9 mouse cellular contexts compared by ENCODE assay signal in the genomic region with DNA sequence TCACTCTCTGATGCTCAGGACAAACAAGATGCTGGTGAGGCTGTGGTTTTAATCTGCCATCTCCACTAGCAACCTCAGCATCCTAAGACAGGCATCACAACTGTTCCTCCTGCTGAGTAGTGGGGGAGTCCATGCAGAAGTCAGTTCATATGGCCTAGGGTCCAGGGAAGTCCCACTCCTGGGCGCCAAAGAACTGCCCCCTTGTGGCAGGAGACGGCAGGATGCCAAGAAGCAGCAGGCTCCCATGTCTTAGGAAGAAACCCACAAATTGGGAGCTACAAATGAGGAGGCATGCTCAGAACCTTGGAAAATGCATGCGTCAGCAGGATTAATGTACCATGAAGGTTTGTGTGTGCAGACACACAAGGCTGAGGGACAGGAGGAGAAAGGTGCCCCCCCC. TPM values are rescaled to one million over a fixed set of nuclear protein-coding genes. Genes with fewer than 3 reads are reported as not detected.
DNase-seq lines count a peak whose midpoint lies in the region; ATAC-seq and TF ChIP-seq lines count a peak whose summit lies in the region.
"Had no signal": no experiment of that assay in that cellular context is flagged by ENCODE, and none has a peak within 500 bp of the region (broad histone marks: within the 10 kb centered on the region; RNA-seq: fewer than 3 reads in every experiment).

No protein-coding gene starts in this region.

- 0 out of 2 replicates have a peak, but pooled peaks have one; percentile 19 for TF ChIP-seq CTCF in lung, adult 2 months (IDR thresholded peaks at IDR 0.05; ENCODE audit: insufficient read depth, low read length)

- H3K4me3 ChIP-seq in lung, adult 2 months (replicated peaks; ENCODE audit: extremely low read depth, low read depth, low read length): no peak overlapping the region

- DNase-seq in CD4-positive, CD25-positive, alpha-beta regulatory T cell, adult 2 months (ENCODE audit: low read depth, low spot score): peak; percentile 23
- peak; percentile 19 for DNase-seq in lung, adult 2 months
- DNase-seq in lung, postnatal 25 days (ENCODE audit: low spot score): no peak
- DNase-seq in kidney, postnatal 10 days: peak; percentile 64
- peak; percentile 8 for DNase-seq in splenic B cell, adult 2 months (ENCODE audit: low read depth, low spot score)
- no peak for DNase-seq in frontal cortex, postnatal 10 days (ENCODE audit: low spot score in 2 of 2)
- DNase-seq: cerebellum, adult 11 months had no signal

- H3K27me3 ChIP-seq in splenic B cell, adult 2 months (ENCODE audit: control insufficient read depth, insufficient read depth, low read length, poor library complexity, severe bottlenecking): no peaks in the 10 kb centered on the region

- no peak for TF ChIP-seq POLR2A in lung, adult 2 months (IDR thresholded peaks at IDR 0.05; ENCODE audit: borderline replicate concordance, extremely low read depth, low read depth, low read length)

- no peak for ATAC-seq in CD4-positive, CD25-positive, alpha-beta regulatory T cell, adult 4 months
- no peak for ATAC-seq in cerebellum, adult (ENCODE audit: insufficient number of reproducible peaks, low FRiP score, low TSS enrichment)

- no peaks in the 10 kb centered on the region for H3K4me1 ChIP-seq in lung, adult 2 months (ENCODE audit: control insufficient read depth, insufficient read depth, low read length)

- no peaks in the 10 kb centered on the region for H3K36me3 ChIP-seq in splenic B cell, adult 2 months (ENCODE audit: control insufficient read depth, insufficient read depth, low read length, poor library complexity, severe bottlenecking)

- 41% methylated on average over 3 of the region's 3 CpGs for WGBS in lung, adult 2 months

RNA-seq across cellular contexts. Expression of a gene that starts 8.8 kb away (rescaled TPM):
- polyA plus RNA-seq in CD4-positive, CD25-positive, alpha-beta regulatory T cell, adult 4 months (2017; shearing (Covaris generic)): not detected
- polyA plus RNA-seq in lung, adult 2 months (2012; rRNA removed): not detected in 2 replicates

RNA-seq across cellular contexts. Expression of a gene that starts 59.9 kb away (rescaled TPM):
- polyA plus RNA-seq in CD4-positive, CD25-positive, alpha-beta regulatory T cell, adult 4 months (2017; shearing (Covaris generic)): not detected
- polyA plus RNA-seq in lung, adult 2 months (2012; rRNA removed): 6.9 and 7.8 TPM in 2 replicates

Comparison
In these comparisons a context has a peak if more than half of its experiments do, and no peak if none do; other contexts are left out.
1. DNase-seq: peak in CD4-positive, CD25-positive, alpha-beta regulatory T cell, adult 2 months (single experiment), lung, adult 2 months (single experiment), kidney, postnatal 10 days (single experiment) and splenic B cell, adult 2 months (single experiment); none in lung, postnatal 25 days (single experiment) and frontal cortex, postnatal 10 days (0 of 2).